In genomic region chr4:136048291-136049032, GRCm38 (mm10) we compare ENCODE assay signal across 14 mouse cellular contexts. TPM values are rescaled to one million over a fixed set of nuclear protein-coding genes. Genes with fewer than 3 reads are reported as not detected.
DNase-seq lines count a peak whose midpoint lies in the region; ATAC-seq and TF ChIP-seq lines count a peak whose summit lies in the region.
"Had no signal": no experiment of that assay in that cellular context is flagged by ENCODE, and none has a peak within 500 bp of the region (broad histone marks: within the 10 kb centered on the region; RNA-seq: fewer than 3 reads in every experiment).

No protein-coding gene starts in this region.

- TF ChIP-seq POLR2A in kidney, adult 2 months (IDR thresholded peaks at IDR 0.05; ENCODE audit: low read depth, low read length), result no peak

- H3K4me2 ChIP-seq in limb, embryonic 15.5 days, result no peak overlapping the region
- H3K4me2 ChIP-seq: liver, embryonic 15.5 days; midbrain, embryonic 15.5 days had no signal

- TF ChIP-seq CTCF in kidney, adult 2 months (conservative IDR thresholded peaks at IDR 0.05; ENCODE audit: insufficient read depth, insufficient read length, low read depth, low read length), result no peak

- H3K4me1 ChIP-seq in kidney, adult 2 months (ENCODE audit: control insufficient read depth, insufficient read depth, low read length), result peaks cover 10% of the 10 kb centered on the region; the same call in 1 of the 2 replicates
- peaks cover 0 to 16% of the 10 kb centered on the region in 2 experiments; a peak in 1 of 4 replicates for H3K4me1 ChIP-seq in ES-E14 (ENCODE audit: control insufficient read depth in 2 of 2, insufficient read depth in 2 of 2, low read length in 2 of 2, poor library complexity in 1 of 2)
- H3K4me1 ChIP-seq in limb, embryonic 15.5 days, result peaks cover 39% of the 10 kb centered on the region

- H3K9ac ChIP-seq in ES-E14 (ENCODE audit: insufficient read depth, low read depth, low read length, poor library complexity, severe bottlenecking), result no peak overlapping the region
- H3K9ac ChIP-seq in limb, embryonic 15.5 days, result no peak overlapping the region
- H3K9ac ChIP-seq: liver, embryonic 15.5 days; midbrain, embryonic 15.5 days had no signal

- no peaks in the 10 kb centered on the region for H3K27me3 ChIP-seq in kidney, adult 2 months (replicated peaks; ENCODE audit: control insufficient read depth, insufficient read depth, low read length)
- H3K27me3 ChIP-seq in limb, embryonic 15.5 days, result no peaks in the 10 kb centered on the region
- H3K27me3 ChIP-seq: liver, embryonic 15.5 days; midbrain, embryonic 15.5 days had no signal

- intact Hi-C loops in left cerebral cortex, postnatal 14 days (cut with DNase I), result no loop called here

- peaks cover 4% of the 10 kb centered on the region for H3K36me3 ChIP-seq in kidney, adult 2 months (ENCODE audit: control insufficient read depth, insufficient read depth, low read length)
- H3K36me3 ChIP-seq in ES-E14 (ENCODE audit: control insufficient read depth, insufficient read depth, low read length, poor library complexity, severe bottlenecking), result peaks cover 45% of the 10 kb centered on the region
- H3K36me3 ChIP-seq in limb, embryonic 15.5 days, result peaks cover 75% of the 10 kb centered on the region

- H3K9me3 ChIP-seq in ES-E14 (ENCODE audit: control insufficient read depth, insufficient read depth, low read depth, low read length), result no peaks in the 10 kb centered on the region
- no peaks in the 10 kb centered on the region for H3K9me3 ChIP-seq in limb, embryonic 15.5 days
- H3K9me3 ChIP-seq: heart, embryonic 10.5 days; liver, embryonic 15.5 days; midbrain, embryonic 15.5 days had no signal

- no peak overlapping the region for H3K4me3 ChIP-seq in kidney, adult 2 months (ENCODE audit: insufficient read depth, low read depth, low read length)
- no peak overlapping the region for H3K4me3 ChIP-seq in ES-E14 (ENCODE audit: insufficient read depth in 1 of 2, low read depth in 1 of 2, low read length in 2 of 2, poor library complexity in 1 of 2, severe bottlenecking in 1 of 2)
- no peak overlapping the region for H3K4me3 ChIP-seq in limb, embryonic 15.5 days
- H3K4me3 ChIP-seq: heart, embryonic 10.5 days; liver, embryonic 15.5 days; midbrain, embryonic 15.5 days had no signal

- ATAC-seq in limb, embryonic 15.5 days (ENCODE audit: insufficient number of reproducible peaks, low FRiP score, low TSS enrichment, low read depth), result no peak
- ATAC-seq: midbrain, embryonic 15.5 days had no signal

- DNase-seq in kidney, adult 2 months, result peak; percentile 31
- no peak for DNase-seq in kidney, postnatal 10 days
- peak; percentile 34 for DNase-seq in 3T3-L1 (ENCODE audit: low read depth, low spot score)
- no peak for DNase-seq in ES-E14 (ENCODE audit: low read depth, low spot score)
- no peak for DNase-seq in left cerebral cortex, adult 9 months (ENCODE audit: low spot score in 2 of 2)
- DNase-seq in thymus, postnatal 25 days, result no peak
- no peak for DNase-seq in left cerebral cortex, postnatal 14 days (ENCODE audit: low spot score in 2 of 2)
- DNase-seq: cerebellum, postnatal 25 days; heart, postnatal 4 days; right cerebral cortex, postnatal 25 days had no signal

- peak overlapping the region; percentile 36 for H3K27ac ChIP-seq in kidney, adult 2 months (ENCODE audit: insufficient read depth, low read depth, low read length)
- peak overlapping the region; percentile 16; the same call in 1 of the 2 replicates for H3K27ac ChIP-seq in ES-E14 (ENCODE audit: insufficient read depth, low read depth, low read length, poor library complexity, severe bottlenecking)
- H3K27ac ChIP-seq in limb, embryonic 15.5 days, result peak overlapping the region; percentile 38
- H3K27ac ChIP-seq: heart, embryonic 10.5 days; midbrain, embryonic 15.5 days had no signal

- in situ Hi-C loops in ES-E14 (cut with MboI; ENCODE audit: low sequenced_read_pairs in 2 of 2, unreplicated experiment in 2 of 2), result no loop called here

- 57% methylated on average over 4 of the region's 4 CpGs for WGBS in kidney, adult 2 months
- 63% methylated on average over 4 of the region's 4 CpGs for WGBS in limb, embryonic 15.5 days

TF ChIP-seq in ES-E14, 5 proteins besides CTCF, POLR2A, EP300 and RAD21:
- TF ChIP-seq ZNF384 (IDR thresholded peaks at IDR 0.05; ENCODE audit: low read depth, low read length), result no peak
- 0 out of 2 replicates have a peak, but pooled peaks have one; percentile 18 for TF ChIP-seq CHD2 (IDR thresholded peaks at IDR 0.05; ENCODE audit: low read depth, low read length)

RNA-seq across cellular contexts. Expression of gene Rpl11, which starts 4.8 kb away (rescaled TPM):
- polyA plus RNA-seq in kidney, adult 2 months (2012; rRNA removed), result 232 and 292 TPM in 2 replicates
- 1,283 and 1,442 TPM in 2 replicates for total RNA-seq in ES-E14 (2012; rRNA removed)
- 425 and 483 TPM in 2 replicates for polyA plus RNA-seq in limb, embryonic 15.5 days (2015; fragmentation: Nextera tagmentation; extraction: Ambion mirVana)
- total RNA-seq in left cerebral cortex, postnatal 14 days (2021), result 100 to 1,000 TPM; 216 to 244 TPM

RNA-seq across cellular contexts. Expression of gene Eloa, which starts 26.9 kb away (rescaled TPM):
- polyA plus RNA-seq in kidney, adult 2 months (2012; rRNA removed), result 11.0 and 12.9 TPM in 2 replicates
- total RNA-seq in ES-E14 (2012; rRNA removed), result 14.0 and 21.4 TPM in 2 replicates
- polyA plus RNA-seq in limb, embryonic 15.5 days (2015; fragmentation: Nextera tagmentation; extraction: Ambion mirVana), result 47.0 and 47.7 TPM in 2 replicates
- total RNA-seq in left cerebral cortex, postnatal 14 days (2021), result 10 to 100 TPM; 27.6 to 28.2 TPM

Comparison
In these comparisons a context has a peak if more than half of its experiments do, and no peak if none do; other contexts are left out.
1. DNase-seq: peak in kidney, adult 2 months (single experiment) and 3T3-L1 (single experiment); none in kidney, postnatal 10 days (single experiment), ES-E14 (single experiment), left cerebral cortex, adult 9 months (0 of 2), thymus, postnatal 25 days (single experiment) and left cerebral cortex, postnatal 14 days (0 of 2).
2. Peak in every context shown above with its lines, with median percentiles within 50 percentile points of each other: H3K27ac ChIP-seq.